Mouse (Mus musculus) myocyte (in vitro differentiated cells): ENCODE measurements at regions not wholly inside any gene's neighbourhood (a gene's known extent, or its start where the extent isn't known, plus 50 kb on each side); places are given as distances from the start of the nearest gene placed in this dataset.

ENCODE experiments used
- H3K27me3 ChIP-seq: one replicate; pipeline ENCODE4 v1.6.1; 2011; ENCODE audit not compliant: control insufficient read depth, insufficient read depth, insufficient read length
- H3K36me3 ChIP-seq: one replicate; pipeline ENCODE4 v1.6.1; 2011; ENCODE audit not compliant: control insufficient read depth, insufficient read depth
- H3K4me2 ChIP-seq: one replicate; pipeline ENCODE4 v1.6.1; 2011; ENCODE audit warnings: low read depth, control low read depth
- H3K4me3 ChIP-seq: one replicate; pipeline ENCODE4 v1.5.1; 2011; ENCODE audit warnings: mild to moderate bottlenecking, control low read depth, moderate library complexity
- H3K79me2 ChIP-seq: one replicate; pipeline ENCODE4 v1.6.1; 2011; ENCODE audit not compliant: control insufficient read depth, insufficient read depth
- H3ac ChIP-seq: one replicate; pipeline ENCODE4 v1.6.1; 2011; ENCODE audit not compliant: control insufficient read depth, insufficient read length
- CEBPB ChIP-seq: IDR thresholded peaks from 2 replicates; pipeline ENCODE4 v1.6.1; 2011; ENCODE audit warnings: mild to moderate bottlenecking, moderate library complexity; ENCODE audit not compliant: poor library complexity, insufficient read depth, severe bottlenecking
- E2F4 ChIP-seq: IDR thresholded peaks from one replicate; pipeline ENCODE4 v1.6.1; 2011; ENCODE audit warnings: mild to moderate bottlenecking, control low read depth, moderate library complexity; ENCODE audit not compliant: insufficient read depth
- MAX ChIP-seq: IDR thresholded peaks from one replicate; pipeline ENCODE4 v1.6.1; 2011; ENCODE audit warnings: low read depth, mild to moderate bottlenecking, control low read depth
- MYOD1 ChIP-seq, 3 experiments: IDR thresholded peaks; one replicate each; pipeline ENCODE4 v1.6.1; 2011; ENCODE audit warnings: control low read depth in 2 of 3, low read depth in 2 of 3, mild to moderate bottlenecking in 2 of 3, moderate library complexity in 1 of 3; ENCODE audit not compliant: insufficient read length in 2 of 3, control insufficient read depth in 1 of 3
- MYOG ChIP-seq, 3 experiments: IDR thresholded peaks; one replicate each; pipeline ENCODE4 v1.6.1; 2011; ENCODE audit warnings: control low read depth in 2 of 3, low read depth in 2 of 3, mild to moderate bottlenecking in 2 of 3; ENCODE audit not compliant: insufficient read length in 2 of 3, control insufficient read depth in 1 of 3, insufficient read depth in 1 of 3
- POLR2A ChIP-seq: IDR thresholded peaks from one replicate; pipeline ENCODE4 v1.6.1; 2011; ENCODE audit warnings: low read depth, mild to moderate bottlenecking, control low read depth, moderate library complexity; ENCODE audit not compliant: insufficient read length
- POLR2AphosphoS2 ChIP-seq: IDR thresholded peaks from one replicate; pipeline ENCODE4 v1.6.1; 2011; ENCODE audit warnings: low read depth, control low read depth; ENCODE audit not compliant: insufficient read length
- REST ChIP-seq: IDR thresholded peaks from one replicate; pipeline ENCODE4 v1.6.1; 2011; ENCODE audit warnings: mild to moderate bottlenecking, control low read depth, moderate library complexity; ENCODE audit not compliant: insufficient read depth, insufficient read length
- SRF ChIP-seq: IDR thresholded peaks from one replicate; pipeline ENCODE4 v1.6.1; 2011; ENCODE audit warnings: low read depth; ENCODE audit not compliant: control insufficient read depth, insufficient read length
- TCF12 ChIP-seq: IDR thresholded peaks from one replicate; pipeline ENCODE4 v1.6.1; 2011; ENCODE audit warnings: mild to moderate bottlenecking, control low read depth; ENCODE audit not compliant: poor library complexity, insufficient read depth, severe bottlenecking
- TCF3 ChIP-seq: IDR thresholded peaks from one replicate; pipeline ENCODE4 v1.6.1; 2011; ENCODE audit warnings: low read depth, control low read depth; ENCODE audit not compliant: insufficient read length
- USF1 ChIP-seq: IDR thresholded peaks from one replicate; pipeline ENCODE4 v1.6.1; 2011; ENCODE audit warnings: low read depth, mild to moderate bottlenecking, control low read depth, moderate library complexity

GRCm38 (mm10) chr15:70764513-70764912 lies 3069.8 kb upstream of the Gm6569 start:
- H3K79me2 ChIP-seq: no peaks in the 10 kb centered on the region
- no peak overlapping the region for H3K4me2 ChIP-seq
- H3K27me3 ChIP-seq: no peaks in the 10 kb centered on the region
- no peak overlapping the region for H3K4me3 ChIP-seq
- no peaks in the 10 kb centered on the region for H3K36me3 ChIP-seq
- TF ChIP-seq POLR2AphosphoS2 (no peak), TCF12 (no peak), SRF (no peak), E2F4 (no peak), TCF3 (no peak), REST (no peak), MAX (no peak), CEBPB (no peak), MYOD1 (IDR thresholded peaks at IDR 0.05; ENCODE audit: control insufficient read depth in 1 of 3, insufficient read length in 2 of 3, low read depth in 2 of 3) (no peak), POLR2A (no peak), MYOG (IDR thresholded peaks at IDR 0.05; ENCODE audit: control insufficient read depth in 1 of 3, insufficient read depth in 1 of 3, insufficient read length in 2 of 3, low read depth in 2 of 3) (no peak), USF1 (no peak)
- H3ac ChIP-seq: no peak overlapping the region

DNA sequence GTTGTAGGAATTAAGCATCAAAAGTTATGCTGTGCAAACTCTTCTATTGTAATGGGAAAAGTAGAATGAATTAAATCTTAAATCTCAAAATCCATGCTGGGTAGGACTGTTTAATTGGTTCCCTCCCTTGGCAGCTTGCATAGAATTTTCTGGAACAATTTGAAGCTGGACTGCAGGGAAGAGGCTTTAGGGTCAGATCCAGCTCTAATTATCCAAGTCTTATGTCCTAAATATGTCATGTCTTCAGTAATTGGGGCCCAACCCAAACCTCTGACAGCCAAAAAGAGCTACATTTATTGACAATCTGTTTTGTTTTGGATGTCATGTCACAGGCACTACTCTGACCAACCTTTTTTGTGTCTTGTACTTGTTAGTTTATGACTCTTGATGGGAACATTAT lies 3068.9 kb upstream of the Gm6569 start:
- Histone ChIP-seq H3K4me3 (no peak overlapping the region), H3K36me3 (no peaks in the 10 kb centered on the region)
- TF ChIP-seq MAX (no peak), REST (no peak), POLR2AphosphoS2 (no peak), USF1 (no peak), TCF12 (no peak), CEBPB (no peak), SRF (no peak), POLR2A (no peak), E2F4 (no peak), MYOD1 (IDR thresholded peaks at IDR 0.05; ENCODE audit: control insufficient read depth in 1 of 3, insufficient read length in 2 of 3, low read depth in 2 of 3) (no peak), MYOG (IDR thresholded peaks at IDR 0.05; ENCODE audit: control insufficient read depth in 1 of 3, insufficient read depth in 1 of 3, insufficient read length in 2 of 3, low read depth in 2 of 3) (no peak), TCF3 (no peak)

More for the DNA sequence above, 3068.9 kb upstream of the Gm6569 start:
- Histone ChIP-seq H3ac (no peak overlapping the region), H3K4me2 (no peak overlapping the region), H3K27me3 (no peaks in the 10 kb centered on the region), H3K79me2 (no peaks in the 10 kb centered on the region)
